Mouse (Mus musculus): Measurements from ENCODE around the gene Slc10a4. TPM values are rescaled to one million over a fixed set of nuclear protein-coding genes. Genes with fewer than 3 reads are reported as not detected.
"Not testable (repeated sequence)": the region's sequence is repeated elsewhere in the genome, so short reads cannot be mapped to it uniquely, and the experiment has no call there.

The Slc10a4 gene
- polyA plus RNA-seq, 1 experiment from 2014 or later = 0.79 TPM

DNA sequence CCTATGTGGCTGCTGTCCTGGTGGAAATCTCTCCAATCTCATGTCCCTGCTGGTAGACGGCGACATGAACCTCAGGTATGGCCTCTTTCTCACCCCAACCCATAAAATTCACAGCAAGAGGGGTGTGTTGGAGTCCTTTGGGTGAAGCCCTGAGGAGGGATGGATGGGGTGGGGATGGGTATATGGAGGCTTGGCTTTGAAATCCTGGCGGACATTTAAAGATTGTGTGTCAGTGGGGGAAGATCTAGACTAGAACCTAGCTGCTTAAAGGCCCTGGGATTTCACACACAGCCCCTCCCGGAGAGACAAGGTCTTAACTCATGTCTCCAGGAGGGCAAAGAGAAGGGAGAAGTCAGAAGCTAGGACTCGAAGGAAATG is 888 bp downstream of the Slc10a4 start:
- peak overlapping the region; percentile 72 for H3K4me2 ChIP-seq (replicated peaks; ENCODE audit: low read depth, low read length)

DNA sequence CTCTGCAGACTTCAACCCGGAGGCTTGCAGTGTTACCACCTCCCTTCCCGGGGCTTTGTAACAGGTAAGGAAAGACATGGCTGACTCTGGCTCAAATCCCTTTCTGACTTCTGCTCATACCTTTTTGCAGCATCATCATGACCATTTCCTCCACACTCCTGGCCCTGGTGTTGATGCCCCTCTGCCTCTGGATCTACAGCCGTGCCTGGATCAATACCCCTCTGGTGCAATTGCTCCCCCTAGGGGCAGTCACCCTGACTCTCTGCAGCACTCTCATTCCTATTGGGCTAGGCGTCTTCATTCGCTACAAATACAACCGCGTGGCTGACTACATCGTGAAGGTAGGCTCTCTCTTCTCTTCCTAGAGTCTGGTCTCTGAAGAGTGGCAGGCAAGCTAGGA is 1.5 kb downstream of the Slc10a4 start:
- not testable (repeated sequence) for H3K9ac ChIP-seq (ENCODE audit: low read depth, low read length); H3K27ac ChIP-seq (ENCODE audit: low read depth, low read length); ATAC-seq (ENCODE audit: low FRiP score, low TSS enrichment); H3K9me3 ChIP-seq (ENCODE audit: control insufficient read depth, low read length); H3K4me3 ChIP-seq (ENCODE audit: low read length); H3K4me2 ChIP-seq (replicated peaks; ENCODE audit: low read depth, low read length); H3K4me1 ChIP-seq (ENCODE audit: control insufficient read depth, insufficient read depth, low read length); H3K36me3 ChIP-seq (ENCODE audit: control insufficient read depth, insufficient read depth, low read length)
- WGBS = 45% methylated on average over 8 of the region's 8 CpGs
- peaks cover 26% of the 10 kb centered on the region for H3K27me3 ChIP-seq (ENCODE audit: control insufficient read depth, insufficient read depth, low read length)

More for the DNA sequence above, 888 bp downstream of the Slc10a4 start:
- no peak overlapping the region for H3K9ac ChIP-seq (ENCODE audit: low read depth, low read length)
- H3K4me1 ChIP-seq (ENCODE audit: control insufficient read depth, insufficient read depth, low read length) = no peaks in the 10 kb centered on the region
- no peaks in the 10 kb centered on the region for H3K36me3 ChIP-seq (ENCODE audit: control insufficient read depth, insufficient read depth, low read length)
- H3K27me3 ChIP-seq (ENCODE audit: control insufficient read depth, insufficient read depth, low read length) = peaks cover 26% of the 10 kb centered on the region
- 36% methylated on average over 5 of the region's 5 CpGs for WGBS
- H3K9me3 ChIP-seq (ENCODE audit: control insufficient read depth, low read length) = no peaks in the 10 kb centered on the region
- ATAC-seq (ENCODE audit: low FRiP score, low TSS enrichment) = no peak
- no peak overlapping the region for H3K27ac ChIP-seq (ENCODE audit: low read depth, low read length)
- peak overlapping the region; percentile 41; the same call in 1 of the 2 replicates for H3K4me3 ChIP-seq (ENCODE audit: low read length)

DNA sequence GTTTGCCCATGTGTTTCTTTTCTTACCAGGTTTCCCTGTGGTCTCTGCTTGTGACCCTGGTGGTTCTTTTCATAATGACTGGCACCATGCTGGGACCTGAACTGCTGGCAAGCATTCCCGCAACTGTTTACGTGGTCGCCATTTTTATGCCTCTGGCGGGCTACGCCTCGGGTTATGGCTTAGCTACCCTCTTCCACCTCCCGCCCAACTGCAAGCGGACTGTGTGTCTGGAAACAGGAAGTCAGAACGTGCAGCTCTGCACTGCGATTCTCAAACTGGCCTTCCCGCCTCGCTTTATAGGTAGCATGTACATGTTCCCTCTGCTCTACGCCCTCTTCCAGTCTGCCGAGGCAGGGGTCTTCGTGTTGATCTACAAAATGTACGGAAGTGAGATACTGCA is 5.1 kb downstream of the Slc10a4 start:
- not testable (repeated sequence) for H3K4me3 ChIP-seq (ENCODE audit: low read length); H3K9ac ChIP-seq (ENCODE audit: low read depth, low read length); H3K4me2 ChIP-seq (replicated peaks; ENCODE audit: low read depth, low read length); H3K4me1 ChIP-seq (ENCODE audit: control insufficient read depth, insufficient read depth, low read length); H3K9me3 ChIP-seq (ENCODE audit: control insufficient read depth, low read length); ATAC-seq (ENCODE audit: low FRiP score, low TSS enrichment); H3K36me3 ChIP-seq (ENCODE audit: control insufficient read depth, insufficient read depth, low read length); H3K27ac ChIP-seq (ENCODE audit: low read depth, low read length)
- H3K27me3 ChIP-seq (ENCODE audit: control insufficient read depth, insufficient read depth, low read length) = peaks cover 18% of the 10 kb centered on the region
- WGBS = 96% methylated on average over 14 of the region's 16 CpGs

DNA sequence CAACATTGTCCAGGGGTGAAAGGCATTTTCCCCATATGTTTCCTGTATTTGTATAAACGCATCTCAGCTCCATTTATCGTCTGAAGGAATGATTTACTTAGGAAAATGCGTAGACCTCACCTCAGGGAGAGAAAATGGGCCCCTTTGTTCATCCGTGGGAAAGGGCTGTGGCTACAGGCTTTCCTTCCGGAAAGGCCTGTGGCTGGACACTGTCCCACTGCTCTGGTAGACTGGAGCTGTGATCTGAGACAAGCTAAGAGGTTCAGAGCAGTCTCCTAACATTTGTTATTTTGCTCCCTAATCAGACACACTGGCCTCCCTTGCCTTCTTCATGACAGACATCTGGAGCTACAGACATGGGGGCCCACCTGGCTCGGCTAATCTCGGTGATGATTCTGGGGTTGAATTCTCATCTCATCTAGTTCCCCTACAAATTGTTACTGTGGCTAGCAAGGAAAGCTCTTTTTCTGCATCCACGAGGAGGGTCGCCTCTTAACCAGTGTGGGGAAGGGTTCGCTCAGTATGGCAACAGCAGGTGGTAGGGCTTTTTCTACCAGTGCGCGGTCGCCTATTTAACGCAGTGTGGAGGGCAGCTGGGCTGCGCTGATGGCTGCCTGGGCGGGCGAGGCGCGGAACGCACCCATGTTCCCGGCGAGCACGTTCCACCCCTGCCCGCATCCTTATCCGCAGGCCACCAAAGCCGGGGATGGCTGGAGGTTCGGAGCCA is 6.4 kb downstream of the Slc10a4 start:
- ATAC-seq (ENCODE audit: low FRiP score, low TSS enrichment) = peak; percentile 54
- H3K36me3 ChIP-seq (ENCODE audit: control insufficient read depth, insufficient read depth, low read length); H3K9ac ChIP-seq (ENCODE audit: low read depth, low read length); H3K4me1 ChIP-seq (ENCODE audit: control insufficient read depth, insufficient read depth, low read length); H3K27ac ChIP-seq (ENCODE audit: low read depth, low read length); H3K9me3 ChIP-seq (ENCODE audit: control insufficient read depth, low read length): not testable (repeated sequence)
- WGBS = 24% methylated on average over 22 of the region's 27 CpGs
- peaks cover 14% of the 10 kb centered on the region for H3K27me3 ChIP-seq (ENCODE audit: control insufficient read depth, insufficient read depth, low read length)
- H3K4me3 ChIP-seq (ENCODE audit: low read length) = peak overlapping the region; percentile 23
- peak overlapping the region; percentile 45 for H3K4me2 ChIP-seq (replicated peaks; ENCODE audit: low read depth, low read length)

DNA sequence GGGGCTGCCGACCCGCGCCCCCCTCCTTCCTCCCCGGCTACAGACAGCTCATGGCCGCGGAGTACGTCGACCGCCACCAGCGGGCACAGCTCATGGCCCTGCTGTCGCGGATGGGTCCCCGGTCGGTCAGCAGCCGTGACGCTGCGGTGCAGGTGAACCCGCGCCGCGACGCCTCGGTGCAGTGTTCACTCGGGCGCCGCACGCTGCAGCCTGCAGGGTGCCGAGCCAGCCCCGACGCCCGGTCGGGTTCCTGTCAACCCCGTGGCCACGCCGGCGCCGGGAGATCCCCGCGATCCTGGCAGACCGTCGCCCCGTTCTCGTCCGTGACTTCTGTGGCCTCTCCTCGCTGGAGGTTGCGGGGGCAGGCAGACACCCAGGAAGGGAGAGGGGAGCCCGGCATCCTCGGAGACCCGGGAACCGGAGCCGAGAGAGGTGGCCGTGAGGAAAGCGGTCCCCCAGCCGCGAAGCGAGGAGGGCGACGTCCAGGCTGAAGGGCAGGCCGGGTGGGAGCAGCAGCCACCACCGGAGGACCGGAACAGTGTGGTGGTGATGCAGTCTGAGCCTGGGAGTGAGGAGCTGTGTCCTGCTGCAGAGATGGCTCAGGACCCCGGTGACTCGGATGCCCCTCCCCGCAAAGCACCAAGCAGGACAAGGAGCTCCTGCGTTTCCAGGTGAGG is 7.1 kb downstream of the Slc10a4 start:
- Histone ChIP-seq H3K4me3 (ENCODE audit: low read length) (peak overlapping the region; percentile 23), H3K4me2 (replicated peaks; ENCODE audit: low read depth, low read length) (peak overlapping the region; percentile 45)
- H3K4me1 ChIP-seq (ENCODE audit: control insufficient read depth, insufficient read depth, low read length); H3K9ac ChIP-seq (ENCODE audit: low read depth, low read length); H3K27me3 ChIP-seq (ENCODE audit: control insufficient read depth, insufficient read depth, low read length); H3K27ac ChIP-seq (ENCODE audit: low read depth, low read length); H3K36me3 ChIP-seq (ENCODE audit: control insufficient read depth, insufficient read depth, low read length); H3K9me3 ChIP-seq (ENCODE audit: control insufficient read depth, low read length): not testable (repeated sequence)
- WGBS = 2% methylated on average over 43 of the region's 65 CpGs
- peak; percentile 77 for ATAC-seq (ENCODE audit: low FRiP score, low TSS enrichment)

DNA sequence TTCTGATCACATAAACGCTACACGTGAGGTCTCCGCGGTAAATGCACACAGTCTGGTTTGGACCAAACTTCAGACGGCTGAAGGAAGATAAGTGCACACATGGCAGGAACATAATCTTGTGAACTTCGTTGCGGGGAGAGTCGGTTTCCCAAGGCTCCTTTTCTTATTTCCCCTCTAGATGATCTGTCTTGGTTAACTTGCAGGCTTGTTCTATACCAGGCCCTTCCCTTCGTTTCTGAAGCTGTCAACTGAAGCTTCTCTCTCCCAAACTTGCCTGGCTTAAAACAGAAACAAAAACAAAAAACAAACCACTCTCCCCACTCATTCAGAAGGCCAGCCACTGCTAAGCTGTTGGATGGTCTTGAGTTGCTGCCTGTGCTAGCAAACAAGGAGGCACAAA is 8.1 kb downstream of the Slc10a4 start:
- WGBS = 45% methylated on average over 9 of the region's 9 CpGs
- peaks cover 8% of the 10 kb centered on the region for H3K27me3 ChIP-seq (ENCODE audit: control insufficient read depth, insufficient read depth, low read length)
- H3K4me3 ChIP-seq (ENCODE audit: low read length) = no peak overlapping the region
- no peaks in the 10 kb centered on the region for H3K4me1 ChIP-seq (ENCODE audit: control insufficient read depth, insufficient read depth, low read length)
- ATAC-seq (ENCODE audit: low FRiP score, low TSS enrichment) = no peak
- no peaks in the 10 kb centered on the region for H3K36me3 ChIP-seq (ENCODE audit: control insufficient read depth, insufficient read depth, low read length)
- no peaks in the 10 kb centered on the region for H3K9me3 ChIP-seq (ENCODE audit: control insufficient read depth, low read length)
- no peak overlapping the region for H3K27ac ChIP-seq (ENCODE audit: low read depth, low read length)
- no peak overlapping the region for H3K4me2 ChIP-seq (replicated peaks; ENCODE audit: low read depth, low read length)
- H3K9ac ChIP-seq (ENCODE audit: low read depth, low read length) = no peak overlapping the region

DNA sequence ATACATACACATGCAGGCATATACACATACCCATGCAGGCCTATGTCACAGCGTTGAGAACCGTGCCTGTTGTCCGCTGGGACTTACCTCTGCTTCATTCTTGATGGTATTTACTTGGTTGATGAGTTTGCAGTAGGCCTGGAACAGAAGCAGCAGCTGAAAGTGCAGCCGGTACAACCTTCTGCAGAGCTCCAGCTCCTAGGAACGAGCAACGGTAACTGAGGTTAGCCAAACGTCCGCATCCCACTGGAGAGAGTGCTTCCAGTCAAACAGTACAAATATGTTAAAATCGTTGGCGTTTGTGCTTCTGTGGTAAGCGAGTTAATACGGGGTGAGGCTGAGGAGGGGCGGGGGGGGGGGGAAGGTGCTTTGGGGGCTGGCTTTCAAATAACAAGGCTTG is 17.1 kb downstream of the Slc10a4 start:
- Histone ChIP-seq H3K36me3 (ENCODE audit: control insufficient read depth, insufficient read depth, low read length) (peaks cover 34% of the 10 kb centered on the region), H3K4me2 (replicated peaks; ENCODE audit: low read depth, low read length) (no peak overlapping the region), H3K4me1 (ENCODE audit: control insufficient read depth, insufficient read depth, low read length) (no peaks in the 10 kb centered on the region), H3K9ac (ENCODE audit: low read depth, low read length) (no peak overlapping the region), H3K27me3 (ENCODE audit: control insufficient read depth, insufficient read depth, low read length) (no peaks in the 10 kb centered on the region), H3K9me3 (ENCODE audit: control insufficient read depth, low read length) (no peaks in the 10 kb centered on the region), H3K4me3 (ENCODE audit: low read length) (no peak overlapping the region), H3K27ac (ENCODE audit: low read depth, low read length) (no peak overlapping the region)
- ATAC-seq (ENCODE audit: low FRiP score, low TSS enrichment) = no peak
- 90% methylated on average over 13 of the region's 13 CpGs for WGBS

DNA sequence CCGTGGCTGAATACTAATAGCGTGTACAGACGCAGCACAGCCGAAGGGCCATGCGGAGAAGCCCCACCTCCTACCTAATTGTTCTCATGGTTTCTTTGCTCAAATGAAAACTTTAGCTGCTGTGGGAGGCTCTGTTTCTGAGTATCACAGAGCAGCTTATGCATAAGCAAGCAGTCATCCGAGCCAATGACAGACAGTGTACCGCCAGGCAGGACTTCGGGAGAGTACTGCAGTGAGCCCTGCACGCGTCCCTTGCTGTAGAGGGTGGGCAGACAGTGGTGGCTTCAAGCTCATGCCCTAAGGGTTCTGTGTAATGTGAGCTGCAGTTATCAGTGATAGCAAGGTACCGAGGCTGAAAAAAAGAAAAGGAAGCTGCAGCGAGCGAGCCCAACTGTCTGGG is 22.0 kb downstream of the Slc10a4 start:
- H3K4me2 ChIP-seq (replicated peaks; ENCODE audit: low read depth, low read length) = no peak overlapping the region

DNA sequence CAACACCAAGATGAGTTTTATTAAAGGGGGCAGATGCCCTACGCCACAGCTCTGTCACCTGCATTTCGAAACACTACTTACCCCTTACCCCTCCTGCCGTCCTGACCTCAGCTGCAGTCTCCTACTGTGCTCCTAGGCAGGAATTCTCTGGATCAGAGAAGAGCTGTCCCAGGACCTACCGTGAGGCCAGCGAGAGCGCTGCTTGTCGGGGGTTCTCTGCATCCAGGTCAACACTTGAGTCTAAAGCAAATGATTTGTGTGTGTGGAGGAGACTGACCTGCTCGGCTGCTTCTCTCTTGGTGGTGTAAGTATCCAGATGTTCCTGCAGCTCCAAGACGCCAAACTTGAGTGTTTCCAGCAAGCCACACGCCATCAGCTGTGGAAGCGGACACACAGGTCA is 25.8 kb downstream of the Slc10a4 start:
- Histone ChIP-seq H3K27ac (ENCODE audit: low read depth, low read length) (no peak overlapping the region), H3K9me3 (ENCODE audit: control insufficient read depth, low read length) (no peaks in the 10 kb centered on the region), H3K27me3 (ENCODE audit: control insufficient read depth, insufficient read depth, low read length) (no peaks in the 10 kb centered on the region), H3K4me1 (ENCODE audit: control insufficient read depth, insufficient read depth, low read length) (no peaks in the 10 kb centered on the region), H3K36me3 (ENCODE audit: control insufficient read depth, insufficient read depth, low read length) (peaks cover 51% of the 10 kb centered on the region), H3K9ac (ENCODE audit: low read depth, low read length) (no peak overlapping the region), H3K4me3 (ENCODE audit: low read length) (no peak overlapping the region), H3K4me2 (replicated peaks; ENCODE audit: low read depth, low read length) (no peak overlapping the region)
- ATAC-seq (ENCODE audit: low FRiP score, low TSS enrichment) = no peak
- 75% methylated on average over 11 of the region's 11 CpGs for WGBS

More for the DNA sequence above, 22.0 kb downstream of the Slc10a4 start:
- 73% methylated on average over 13 of the region's 13 CpGs for WGBS
- no peaks in the 10 kb centered on the region for H3K9me3 ChIP-seq (ENCODE audit: control insufficient read depth, low read length)
- H3K4me3 ChIP-seq (ENCODE audit: low read length) = no peak overlapping the region
- H3K27me3 ChIP-seq (ENCODE audit: control insufficient read depth, insufficient read depth, low read length) = no peaks in the 10 kb centered on the region
- ATAC-seq (ENCODE audit: low FRiP score, low TSS enrichment) = no peak
- no peak overlapping the region for H3K9ac ChIP-seq (ENCODE audit: low read depth, low read length)
- H3K27ac ChIP-seq (ENCODE audit: low read depth, low read length) = no peak overlapping the region
- H3K4me1 ChIP-seq (ENCODE audit: control insufficient read depth, insufficient read depth, low read length) = no peaks in the 10 kb centered on the region
- peaks cover 52% of the 10 kb centered on the region for H3K36me3 ChIP-seq (ENCODE audit: control insufficient read depth, insufficient read depth, low read length)
